25 mouse cellular contexts compared by ENCODE assay signal in the genomic region with DNA sequence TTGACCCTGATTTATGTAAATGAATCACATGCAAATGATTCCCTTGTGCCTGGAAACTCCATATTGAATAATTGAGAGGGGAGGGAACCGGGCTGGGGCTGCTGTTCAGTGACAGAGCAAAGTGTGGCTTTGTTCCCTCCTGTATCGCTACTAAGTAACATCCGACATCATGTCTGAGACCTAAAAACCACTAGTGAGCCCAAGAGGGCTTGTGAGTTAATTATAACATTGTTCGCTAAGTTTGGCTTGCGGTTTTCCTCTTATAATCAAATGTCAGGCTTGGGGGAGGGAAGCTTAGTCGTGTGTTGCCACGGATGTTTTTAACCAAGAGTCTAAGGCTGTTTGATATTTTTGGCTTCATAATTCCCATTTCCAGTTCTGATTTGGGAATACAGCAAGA. TPM values are rescaled to one million over a fixed set of nuclear protein-coding genes. Genes with fewer than 3 reads are reported as not detected.
DNase-seq lines count a peak whose midpoint lies in the region; ATAC-seq lines count a peak whose summit lies in the region.
"Had no signal": no experiment of that assay in that cellular context is flagged by ENCODE, and none has a peak within 500 bp of the region (broad histone marks: within the 10 kb centered on the region; RNA-seq: fewer than 3 reads in every experiment).

No protein-coding gene starts in this region.

- H3K9ac ChIP-seq in hindbrain, embryonic 16.5 days (ENCODE audit: low read depth, low read length) = no peak overlapping the region
- H3K9ac ChIP-seq: forebrain, embryonic 12.5 days; heart, embryonic 12.5 days; hindbrain, embryonic 12.5 days; intestine, embryonic 15.5 days; liver, postnatal 0 days had no signal

- H3K27ac ChIP-seq in hindbrain, embryonic 16.5 days (ENCODE audit: low read depth, low read length) = no peak overlapping the region
- H3K27ac ChIP-seq: forebrain, embryonic 12.5 days; hindbrain, embryonic 12.5 days; intestine, embryonic 15.5 days; limb, embryonic 10.5 days; stomach, postnatal 0 days had no signal

- ATAC-seq in hindbrain, embryonic 16.5 days = no peak
- ATAC-seq: intestine, embryonic 15.5 days; liver, postnatal 0 days; midbrain, embryonic 16.5 days had no signal

- H3K4me2 ChIP-seq in hindbrain, embryonic 16.5 days (ENCODE audit: low read length) = no peak overlapping the region
- H3K4me2 ChIP-seq: forebrain, embryonic 12.5 days; heart, embryonic 12.5 days; hindbrain, embryonic 12.5 days; intestine, embryonic 15.5 days had no signal

- no peak overlapping the region for H3K4me3 ChIP-seq in hindbrain, embryonic 16.5 days (ENCODE audit: low read length)
- H3K4me3 ChIP-seq: forebrain, embryonic 12.5 days; heart, embryonic 12.5 days; hindbrain, embryonic 12.5 days; intestine, embryonic 15.5 days; limb, embryonic 10.5 days had no signal

- peak; percentile 14 for DNase-seq in thymus, postnatal 14 days
- no peak for DNase-seq in thymus, postnatal 10 days (ENCODE audit: low spot score in 2 of 2)
- DNase-seq in CD8-positive naive resting alpha-beta T cell, adult 2 months (ENCODE audit: low read depth in 2 of 2, low spot score in 2 of 2) = peak; percentile 4 to 13
- DNase-seq in induced T-regulatory cell, adult 2 months (ENCODE audit: low read depth) = peak; percentile 62
- no peak for DNase-seq in ovary, postnatal 10 days (ENCODE audit: low spot score)
- no peak for DNase-seq in adrenal gland, postnatal 14 days
- DNase-seq: adrenal gland, adult 8-10 months; cerebellum, adult 11 months; cerebellum, postnatal 25 days; heart, postnatal 14 days; kidney, postnatal 36 days; liver, postnatal 0 days; lung, postnatal 10 days had no signal

- H3K4me1 ChIP-seq in hindbrain, embryonic 16.5 days (ENCODE audit: control insufficient read depth, insufficient read depth, low read depth, low read length) = peaks cover 12% of the 10 kb centered on the region; the same call in 1 of the 2 replicates

- no peaks in the 10 kb centered on the region for H3K36me3 ChIP-seq in hindbrain, embryonic 16.5 days (ENCODE audit: control insufficient read depth, insufficient read depth, low read length)
- H3K36me3 ChIP-seq: forebrain, embryonic 12.5 days; heart, embryonic 12.5 days; hindbrain, embryonic 12.5 days; intestine, embryonic 15.5 days; limb, embryonic 10.5 days had no signal

- 60% methylated on average over 7 of the region's 7 CpGs for WGBS in hindbrain, embryonic 16.5 days

- peaks cover 7% of the 10 kb centered on the region for H3K27me3 ChIP-seq in hindbrain, embryonic 16.5 days (replicated peaks; ENCODE audit: control insufficient read depth, insufficient read depth, low read length)
- H3K27me3 ChIP-seq: heart, embryonic 12.5 days had no signal

- H3K9me3 ChIP-seq in hindbrain, embryonic 16.5 days (ENCODE audit: control insufficient read depth, low read length) = no peaks in the 10 kb centered on the region
- H3K9me3 ChIP-seq: forebrain, embryonic 12.5 days; heart, embryonic 12.5 days; hindbrain, embryonic 12.5 days; intestine, embryonic 15.5 days; limb, embryonic 10.5 days had no signal

RNA-seq across cellular contexts. Expression of a gene that starts 49.8 kb away (rescaled TPM):
- 19.1 and 20.2 TPM in 2 replicates for polyA plus RNA-seq in hindbrain, embryonic 16.5 days (2015; fragmentation: Nextera tagmentation; extraction: Ambion mirVana)
- total RNA-seq in adrenal gland, postnatal 14 days (2021) = 21.0 and 25.7 TPM in 2 replicates

RNA-seq across cellular contexts. Expression of a gene that starts 50.2 kb away (rescaled TPM):
- polyA plus RNA-seq in hindbrain, embryonic 16.5 days (2015; fragmentation: Nextera tagmentation; extraction: Ambion mirVana) = 0.56 and 0.71 TPM in 2 replicates
- 3.8 and 6.4 TPM in 2 replicates for total RNA-seq in adrenal gland, postnatal 14 days (2021)
- total RNA-seq: granulocyte monocyte progenitor cell, adult 5-6 weeks; megakaryocyte-erythroid progenitor cell, adult 5-6 weeks had no signal

RNA-seq across cellular contexts. Expression of a gene that starts 53.9 kb away (rescaled TPM):
- 1.3 and 1.4 TPM in 2 replicates for polyA plus RNA-seq in hindbrain, embryonic 16.5 days (2015; fragmentation: Nextera tagmentation; extraction: Ambion mirVana)
- total RNA-seq in adrenal gland, postnatal 14 days (2021) = not detected in 2 replicates
- total RNA-seq: gastrocnemius, adult 8-10 months; granulocyte monocyte progenitor cell, adult 5-6 weeks; liver, adult 2 months; megakaryocyte-erythroid progenitor cell, adult 5-6 weeks had no signal
- polyA plus RNA-seq: liver, adult 2 months; liver, postnatal 0 days had no signal

Comparison
In these comparisons a context has a peak if more than half of its experiments do, and no peak if none do; other contexts are left out.
1. DNase-seq: peak in thymus, postnatal 14 days (single experiment), CD8-positive naive resting alpha-beta T cell, adult 2 months (2 of 2) and induced T-regulatory cell, adult 2 months (single experiment); none in thymus, postnatal 10 days (0 of 2), ovary, postnatal 10 days (single experiment) and adrenal gland, postnatal 14 days (single experiment).